Mouse (Mus musculus) embryonic fibroblast, embryonic 13.5 days (primary cell): ENCODE measurements around the gene Ski.

Source experiments
- CTCF ChIP-seq: IDR thresholded peaks from 2 replicates; pipeline ENCODE4 v1.5.1; 2011; ENCODE audit warnings: mild to moderate bottlenecking, control low read depth, low read length, moderate library complexity, borderline replicate concordance; ENCODE audit not compliant: insufficient read depth
- POLR2A ChIP-seq: IDR thresholded peaks from 2 replicates; pipeline ENCODE4 v1.6.1; 2011; ENCODE audit warnings: low read depth, mild to moderate bottlenecking, control low read depth, low read length, moderate library complexity

- no peak for TF ChIP-seq CTCF
- no peak for TF ChIP-seq POLR2A
Observed at GRCm38 (mm10) chr4:155139281-155140045, 82.9 kb downstream of the Ski start.
